ENCODE assay signal across 9 mouse cellular contexts in the genomic region with DNA sequence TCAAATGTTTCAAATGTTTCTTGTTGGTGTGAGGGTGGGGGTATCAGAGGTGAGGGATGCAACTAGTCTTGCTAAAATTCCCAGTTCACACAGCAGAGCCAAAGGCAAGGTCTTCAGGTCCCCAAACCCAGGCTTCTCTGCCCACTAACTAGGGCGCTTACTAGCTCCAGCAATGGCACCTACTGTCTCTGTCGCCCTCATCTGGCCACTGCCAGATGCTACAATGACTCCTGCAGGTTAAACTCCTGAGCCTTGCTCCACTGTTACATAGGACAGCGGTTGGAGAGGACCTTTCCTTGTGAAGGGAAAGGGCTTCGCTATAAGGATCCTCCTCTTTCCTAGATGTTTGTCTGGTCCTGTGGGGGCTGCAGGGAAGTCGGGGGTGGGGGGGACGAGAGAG. TPM values are rescaled to one million over a fixed set of nuclear protein-coding genes. Genes with fewer than 3 reads are reported as not detected.
DNase-seq lines count a peak whose midpoint lies in the region; ATAC-seq and TF ChIP-seq lines count a peak whose summit lies in the region.
"Had no signal": no experiment of that assay in that cellular context is flagged by ENCODE, and none has a peak within 500 bp of the region (broad histone marks: within the 10 kb centered on the region; RNA-seq: fewer than 3 reads in every experiment).

No protein-coding gene starts in this region.

- 9% methylated on average over 6 of the region's 6 CpGs for WGBS in midbrain, postnatal 0 days

- peak; percentile 76 to 88 for DNase-seq in heart, adult 18-20 months
- DNase-seq in heart, postnatal 25 days (ENCODE audit: low spot score), result no peak
- DNase-seq in ES-CJ7 (ENCODE audit: low read depth, low spot score), result peak; percentile 79
- peak; percentile 30 for DNase-seq in cerebellum, adult 9-11 months
- DNase-seq in heart, postnatal 4 days, result peak; percentile 85
- DNase-seq in left cerebral cortex, postnatal 14 days (ENCODE audit: low spot score in 2 of 2), result peak; percentile 71 to 79
- peak; percentile 69 for DNase-seq in midbrain, postnatal 0 days (ENCODE audit: low spot score)
- peak; percentile 82 for DNase-seq in testis, postnatal 10 days (ENCODE audit: low spot score)

- H3K9ac ChIP-seq in midbrain, postnatal 0 days (replicated peaks; ENCODE audit: low read length, poor library complexity, severe bottlenecking), result no peak overlapping the region
- H3K9ac ChIP-seq: limb, embryonic 13.5 days had no signal

- TF ChIP-seq CTCF in midbrain, postnatal 0 days (IDR thresholded peaks at IDR 0.05), result peak; percentile 85

- no peaks in the 10 kb centered on the region for H3K9me3 ChIP-seq in midbrain, postnatal 0 days (ENCODE audit: low read length)
- H3K9me3 ChIP-seq: limb, embryonic 13.5 days had no signal

- no peak overlapping the region for H3K4me3 ChIP-seq in midbrain, postnatal 0 days (ENCODE audit: low read depth, low read length)
- H3K4me3 ChIP-seq: limb, embryonic 13.5 days had no signal

- no peak overlapping the region for H3K4me2 ChIP-seq in midbrain, postnatal 0 days (ENCODE audit: low read depth, low read length, poor library complexity, severe bottlenecking)
- H3K4me2 ChIP-seq: limb, embryonic 13.5 days had no signal

- no peaks in the 10 kb centered on the region for H3K27me3 ChIP-seq in midbrain, postnatal 0 days (ENCODE audit: insufficient read depth, low read length)
- H3K27me3 ChIP-seq: limb, embryonic 13.5 days had no signal

- H3K4me1 ChIP-seq in midbrain, postnatal 0 days (ENCODE audit: insufficient read depth, low read length), result no peaks in the 10 kb centered on the region

- no peak for ATAC-seq in midbrain, postnatal 0 days (ENCODE audit: low FRiP score)

- intact Hi-C loops in heart, postnatal 25 days (cut with DNase I), result loop anchor here (1.0 kb wide), 1 partner anchor 75 kb away; no protein-coding TSS in a partner anchor
- intact Hi-C loops in left cerebral cortex, postnatal 14 days (cut with DNase I), result loop anchor here (1.0 kb wide), 1 partner anchor 75 kb away; no protein-coding TSS in a partner anchor

- no peaks in the 10 kb centered on the region for H3K36me3 ChIP-seq in midbrain, postnatal 0 days (ENCODE audit: insufficient read depth, low read length)
- H3K36me3 ChIP-seq: limb, embryonic 13.5 days had no signal

- H3K27ac ChIP-seq in midbrain, postnatal 0 days (ENCODE audit: low read depth, low read length), result no peak overlapping the region
- H3K27ac ChIP-seq: limb, embryonic 13.5 days had no signal

RNA-seq across cellular contexts. Expression of a gene that starts 2.1 kb away (rescaled TPM):
- under 1 TPM; 0.25 to 0.28 TPM for total RNA-seq in heart, adult 18-20 months (2021)
- total RNA-seq in heart, postnatal 25 days (2021), result under 1 TPM; 0.29 to 0.50 TPM
- under 1 TPM; 0.71 to 0.77 TPM for total RNA-seq in heart, postnatal 4 days (2021)
- 1 to 10 TPM; 1.2 to 1.3 TPM for total RNA-seq in left cerebral cortex, postnatal 14 days (2021)
- 0.42 and 0.55 TPM in 2 replicates for total RNA-seq in midbrain, postnatal 0 days (2014; rRNA removed)
- 0.16 and 0.39 TPM in 2 replicates for polyA plus RNA-seq in midbrain, postnatal 0 days (2015; fragmentation: Nextera tagmentation; extraction: Ambion mirVana)

RNA-seq across cellular contexts. Expression of a gene that starts 17.8 kb away (rescaled TPM):
- total RNA-seq in heart, adult 18-20 months (2021), result under 1 TPM; 0.90 to 0.92 TPM
- total RNA-seq in heart, postnatal 25 days (2021), result 1 to 10 TPM in 1 of 2 experiments, under 1 TPM in 1; 0.95 to 1.2 TPM
- total RNA-seq in heart, postnatal 4 days (2021), result under 1 TPM; 0.81 to 0.97 TPM
- total RNA-seq in left cerebral cortex, postnatal 14 days (2021), result 10 to 100 TPM; 47.2 to 53.4 TPM
- total RNA-seq in midbrain, postnatal 0 days (2014; rRNA removed), result 26.7 and 28.6 TPM in 2 replicates
- polyA plus RNA-seq in midbrain, postnatal 0 days (2015; fragmentation: Nextera tagmentation; extraction: Ambion mirVana), result 27.7 and 30.2 TPM in 2 replicates

RNA-seq across cellular contexts. Expression of a gene that starts 40.1 kb away (rescaled TPM):
- 10 to 100 TPM in 1 of 2 experiments, 1 to 10 TPM in 1; 8.6 to 15.8 TPM for total RNA-seq in heart, adult 18-20 months (2021)
- total RNA-seq in heart, postnatal 25 days (2021), result 10 to 100 TPM; 11.5 to 12.2 TPM
- 10 to 100 TPM in 1 of 2 experiments, 1 to 10 TPM in 1; 8.3 to 12.0 TPM for total RNA-seq in heart, postnatal 4 days (2021)
- total RNA-seq in left cerebral cortex, postnatal 14 days (2021), result 1 to 10 TPM; 7.9 to 8.5 TPM
- total RNA-seq in midbrain, postnatal 0 days (2014; rRNA removed), result 2.5 and 3.6 TPM in 2 replicates
- polyA plus RNA-seq in midbrain, postnatal 0 days (2015; fragmentation: Nextera tagmentation; extraction: Ambion mirVana), result 2.3 and 2.7 TPM in 2 replicates

RNA-seq across cellular contexts. Expression of a gene that starts 46.6 kb away (rescaled TPM):
- total RNA-seq in heart, adult 18-20 months (2021), result 1 to 10 TPM; 5.6 to 6.2 TPM
- 1 to 10 TPM; 5.6 to 6.2 TPM for total RNA-seq in heart, postnatal 25 days (2021)
- total RNA-seq in heart, postnatal 4 days (2021), result 10 to 100 TPM; 12.0 to 12.2 TPM
- 1 to 10 TPM; 8.0 to 9.7 TPM for total RNA-seq in left cerebral cortex, postnatal 14 days (2021)
- 7.2 and 11.7 TPM in 2 replicates for total RNA-seq in midbrain, postnatal 0 days (2014; rRNA removed)
- 6.1 and 7.9 TPM in 2 replicates for polyA plus RNA-seq in midbrain, postnatal 0 days (2015; fragmentation: Nextera tagmentation; extraction: Ambion mirVana)

Comparison
In these comparisons a context has a peak if more than half of its experiments do, and no peak if none do; other contexts are left out.
1. RNA of a gene that starts 17.8 kb away (total RNA-seq): 47.2 to 53.4 TPM in left cerebral cortex, postnatal 14 days and 26.7 to 28.6 TPM in midbrain, postnatal 0 days; 0.95 to 1.2 TPM in heart, postnatal 25 days, 0.81 to 0.97 TPM in heart, postnatal 4 days and 0.90 to 0.92 TPM in heart, adult 18-20 months; every median in the first group is over 10 times any median in the second.